Mouse (Mus musculus): ENCODE measurements at regions not wholly inside any gene's neighbourhood (a gene's known extent, or its start where the extent isn't known, plus 50 kb on each side); places are given as distances from the start of the nearest gene placed in this dataset.
"Not testable (repeated sequence)": the region's sequence is repeated elsewhere in the genome, so short reads cannot be mapped to it uniquely, and the experiment has no call there.

GRCm38 (mm10) chr13:7233399-7233798 is 584.8 kb upstream of the Pfkp start:
- no peak for DNase-seq (ENCODE audit: low spot score in 2 of 2)

GRCm38 (mm10) chr13:7206626-7207211 is 558.1 kb upstream of the Pfkp start:
- DNase-seq (ENCODE audit: low spot score in 2 of 2), result peak in 1 of 2 experiments; percentile 4

GRCm38 (mm10) chr13:7195990-7196389 is 547.4 kb upstream of the Pfkp start:
- DNase-seq (ENCODE audit: low spot score in 2 of 2), result no peak

GRCm38 (mm10) chr13:7182216-7182751 is 533.7 kb upstream of the Pfkp start:
- DNase-seq (ENCODE audit: low spot score in 2 of 2), result no peak

GRCm38 (mm10) chr13:7175561-7176160 is 527.1 kb upstream of the Pfkp start:
- no peak for DNase-seq (ENCODE audit: low spot score in 2 of 2)

- not testable (repeated sequence) for DNase-seq (ENCODE audit: low spot score in 2 of 2)
Observed at GRCm38 (mm10) chr13:7170035-7170434, 521.5 kb upstream of the Pfkp start.

- no peak for DNase-seq (ENCODE audit: low spot score in 2 of 2)
Observed at GRCm38 (mm10) chr13:7146337-7146736, 497.8 kb upstream of the Pfkp start.

- no peak for DNase-seq (ENCODE audit: low spot score in 2 of 2)
Observed at GRCm38 (mm10) chr13:7110572-7110971, 462.0 kb upstream of the Pfkp start.

- no peak for DNase-seq (ENCODE audit: low spot score in 2 of 2)
Observed at GRCm38 (mm10) chr13:7103289-7103688, 454.7 kb upstream of the Pfkp start.

- DNase-seq (ENCODE audit: low spot score in 2 of 2), result no peak
Observed at GRCm38 (mm10) chr13:7093072-7093649, 444.6 kb upstream of the Pfkp start.

GRCm38 (mm10) chr13:7090916-7091315 is 442.3 kb upstream of the Pfkp start:
- peak in 1 of 2 experiments; percentile 7 for DNase-seq (ENCODE audit: low spot score in 2 of 2)

- no peak for DNase-seq (ENCODE audit: low spot score in 2 of 2)
Observed at GRCm38 (mm10) chr13:7066211-7066610, 417.6 kb upstream of the Pfkp start.

- DNase-seq (ENCODE audit: low spot score in 2 of 2), result no peak
Observed at GRCm38 (mm10) chr13:7063717-7064116, 415.1 kb upstream of the Pfkp start.

GRCm38 (mm10) chr13:7057545-7057944 is 409.0 kb upstream of the Pfkp start:
- DNase-seq (ENCODE audit: low spot score in 2 of 2), result peak; percentile 36 to 52

Measured in right cerebral cortex, adult 2 months (tissue).